Mouse (Mus musculus) bone marrow, adult 2 months (tissue): ENCODE results near the gene Zdhhc23.

Experiments used
- CTCF ChIP-seq: fragments of 200-500 bp; IDR thresholded peaks from 2 replicates; pipeline ENCODE4 v1.5.1; 2011; ENCODE audit warnings: low read length, control low read depth; ENCODE audit not compliant: control insufficient read depth, insufficient read depth
- POLR2A ChIP-seq: fragments of 200-500 bp; IDR thresholded peaks from 2 replicates; pipeline ENCODE4 v1.6.1; 2011; ENCODE audit warnings: low read depth, mild to moderate bottlenecking, control low read depth, low read length, borderline replicate concordance; ENCODE audit not compliant: control insufficient read depth

DNA sequence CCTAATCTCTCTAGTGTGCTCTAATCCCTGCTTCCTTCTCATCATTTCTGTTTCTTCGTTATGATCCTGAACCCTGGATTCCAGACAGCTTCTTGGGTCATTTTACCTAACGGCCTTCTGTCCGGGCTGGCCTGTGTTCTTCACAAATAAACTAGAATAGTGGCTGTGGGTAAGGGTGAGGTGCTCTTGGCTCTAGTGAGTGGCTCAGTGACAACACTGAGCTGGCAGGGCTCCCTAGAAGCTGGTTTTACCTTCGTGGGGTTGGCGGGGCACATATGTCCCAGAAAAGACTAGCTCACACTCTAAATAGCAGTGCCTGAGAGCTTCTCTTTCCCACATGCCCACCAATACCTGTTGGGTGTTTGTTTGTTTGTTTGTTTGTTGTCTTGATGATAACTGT, 19.9 kb upstream of the Zdhhc23 start:
- no peak for TF ChIP-seq POLR2A
- TF ChIP-seq CTCF = no peak
